In the genomic region with DNA sequence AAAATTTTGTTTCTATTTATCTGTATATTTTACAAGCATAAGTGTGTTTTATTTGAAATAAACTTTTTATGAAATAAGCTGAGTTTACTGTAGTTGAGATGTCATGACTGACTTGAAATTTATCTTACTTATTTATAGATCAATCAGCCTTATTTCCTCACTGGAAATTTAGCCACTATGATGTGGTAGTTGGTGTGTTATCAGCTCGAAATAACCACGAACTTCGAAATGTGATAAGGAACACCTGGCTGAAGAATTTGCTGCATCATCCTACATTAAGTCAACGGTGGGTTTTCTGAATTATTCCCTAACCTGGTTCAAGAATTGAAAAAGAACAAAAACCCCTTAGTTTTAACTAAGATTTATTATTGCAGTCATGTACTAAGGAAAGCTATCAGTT, we compare ENCODE assay signal across 12 mouse cellular contexts.
"Had no signal": no experiment of that assay in that cellular context is flagged by ENCODE, and none has a peak within 500 bp of the region (broad histone marks: within the 10 kb centered on the region; RNA-seq: fewer than 3 reads in every experiment).

No protein-coding gene starts in this region.

- H3K4me3 ChIP-seq: layer of hippocampus, adult 2 months; limb, embryonic 12.5 days; lung, embryonic 15.5 days; myocyte; neural tube, embryonic 15.5 days had no signal

- H3K27ac ChIP-seq: layer of hippocampus, adult 2 months; limb, embryonic 12.5 days; lung, embryonic 15.5 days; neural tube, embryonic 15.5 days; stomach, postnatal 0 days had no signal

- DNase-seq: kidney, adult 11 months; kidney, postnatal 10 days; lung, postnatal 14 days; midbrain, embryonic 14.5 days; right cerebral cortex, adult 18-20 months; thymus, postnatal 4 days had no signal

- H3K9me3 ChIP-seq: limb, embryonic 12.5 days; lung, embryonic 15.5 days; neural tube, embryonic 15.5 days had no signal

- H3K9ac ChIP-seq: limb, embryonic 12.5 days; lung, embryonic 15.5 days; neural tube, embryonic 15.5 days had no signal

- H3K27me3 ChIP-seq: limb, embryonic 12.5 days; lung, embryonic 15.5 days; neural tube, embryonic 15.5 days had no signal

- H3K4me2 ChIP-seq: limb, embryonic 12.5 days; lung, embryonic 15.5 days; neural tube, embryonic 15.5 days had no signal

- H3K4me1 ChIP-seq: limb, embryonic 12.5 days; lung, embryonic 15.5 days; neural tube, embryonic 15.5 days had no signal
